ENCODE assay signal across 11 mouse cellular contexts in the genomic region with DNA sequence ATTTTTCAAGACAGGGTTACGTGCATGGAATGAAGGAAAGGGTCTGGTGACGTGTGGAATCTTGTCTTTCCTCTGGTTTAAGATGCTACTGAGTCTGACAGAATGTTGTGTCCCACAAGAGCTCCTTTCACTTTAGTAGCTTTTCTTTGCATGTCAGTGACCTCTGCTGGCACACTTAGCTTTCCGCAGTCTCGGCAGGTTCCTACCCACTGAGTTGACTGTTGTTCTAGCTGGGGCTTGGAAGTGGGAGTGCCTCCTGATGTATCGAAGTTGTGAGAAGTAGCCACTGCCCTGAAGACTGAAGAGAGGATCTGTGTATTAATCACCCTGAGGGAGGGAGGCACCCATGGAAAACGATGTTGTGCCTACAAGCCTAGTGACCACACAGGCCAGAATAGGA. TPM values are rescaled to one million over a fixed set of nuclear protein-coding genes. Genes with fewer than 3 reads are reported as not detected.
A peak's percentile ranks its signal among the peaks of the same experiment; 100 is the strongest.
DNase-seq lines count a peak whose midpoint lies in the region; ATAC-seq lines count a peak whose summit lies in the region.
"Had no signal": no experiment of that assay in that cellular context is flagged by ENCODE, and none has a peak within 500 bp of the region (broad histone marks: within the 10 kb centered on the region; RNA-seq: fewer than 3 reads in every experiment).

No protein-coding gene starts in this region.

- no peak overlapping the region for H3K9ac ChIP-seq in hindbrain, embryonic 12.5 days
- H3K9ac ChIP-seq: lung, embryonic 15.5 days had no signal

- no peaks in the 10 kb centered on the region for H3K4me1 ChIP-seq in hindbrain, embryonic 12.5 days
- H3K4me1 ChIP-seq: lung, embryonic 15.5 days had no signal

- no peak overlapping the region for H3K27ac ChIP-seq in hindbrain, embryonic 12.5 days
- H3K27ac ChIP-seq: lung, embryonic 15.5 days had no signal

- H3K36me3 ChIP-seq in hindbrain, embryonic 12.5 days, result no peaks in the 10 kb centered on the region
- H3K36me3 ChIP-seq: lung, embryonic 15.5 days had no signal

- 43% methylated on average over 6 of the region's 6 CpGs for WGBS in hindbrain, embryonic 12.5 days

- no peak for ATAC-seq in CD4-positive, CD25-positive, alpha-beta regulatory T cell, adult 4 months
- no peak for ATAC-seq in hindbrain, embryonic 12.5 days (ENCODE audit: low FRiP score)

- no peaks in the 10 kb centered on the region for H3K27me3 ChIP-seq in hindbrain, embryonic 12.5 days
- H3K27me3 ChIP-seq: lung, embryonic 15.5 days had no signal

- H3K9me3 ChIP-seq in hindbrain, embryonic 12.5 days (replicated peaks), result no peaks in the 10 kb centered on the region
- H3K9me3 ChIP-seq: lung, embryonic 15.5 days had no signal

- no peak overlapping the region for H3K4me2 ChIP-seq in hindbrain, embryonic 12.5 days (replicated peaks)
- H3K4me2 ChIP-seq: lung, embryonic 15.5 days had no signal

- no peak overlapping the region for H3K4me3 ChIP-seq in hindbrain, embryonic 12.5 days
- H3K4me3 ChIP-seq: lung, embryonic 15.5 days had no signal

- DNase-seq in CD4-positive, CD25-positive, alpha-beta regulatory T cell, adult 2 months (ENCODE audit: low read depth, low spot score), result peak; percentile 2
- peak; percentile 30 to 34 for DNase-seq in layer of hippocampus, postnatal 10 days (ENCODE audit: low spot score in 2 of 2)
- DNase-seq in layer of hippocampus, postnatal 36 days, result no peak
- DNase-seq in adipocyte (ENCODE audit: low spot score), result peak; percentile 21
- DNase-seq in kidney, postnatal 14 days, result peak; percentile 48
- peak; percentile 67 for DNase-seq in testis, postnatal 10 days (ENCODE audit: low spot score)

RNA-seq across cellular contexts. Expression of a gene that starts 11.7 kb away (rescaled TPM):
- under 1 TPM in 1 of 2 experiments, not detected in 1; 0.08 TPM for polyA plus RNA-seq in CD4-positive, CD25-positive, alpha-beta regulatory T cell, adult 4 months (2017; shearing (Covaris generic))
- 1 to 10 TPM; 5.7 to 6.1 TPM for total RNA-seq in layer of hippocampus, postnatal 10 days (2021)
- total RNA-seq in layer of hippocampus, postnatal 36 days (2021), result 10 to 100 TPM; 26.5 to 31.6 TPM
- 0.17 and 0.74 TPM in 2 replicates for polyA plus RNA-seq in hindbrain, embryonic 12.5 days (2016; fragmentation: Nextera tagmentation; extraction: Ambion mirVana)

RNA-seq across cellular contexts. Expression of a gene that starts 29.8 kb away (rescaled TPM):
- not detected for polyA plus RNA-seq in CD4-positive, CD25-positive, alpha-beta regulatory T cell, adult 4 months (2017; shearing (Covaris generic))
- total RNA-seq in layer of hippocampus, postnatal 10 days (2021), result not detected
- total RNA-seq in layer of hippocampus, postnatal 36 days (2021), result under 1 TPM in 1 of 2 experiments, not detected in 1; 0.25 TPM
- polyA plus RNA-seq in hindbrain, embryonic 12.5 days (2016; fragmentation: Nextera tagmentation; extraction: Ambion mirVana), result not detected in 2 replicates
- polyA plus RNA-seq: heart, embryonic 14.5 days; spleen, adult 2 months had no signal

RNA-seq across cellular contexts. Expression of a gene that starts 30.1 kb away (rescaled TPM):
- polyA plus RNA-seq in CD4-positive, CD25-positive, alpha-beta regulatory T cell, adult 4 months (2017; shearing (Covaris generic)), result not detected
- not detected for total RNA-seq in layer of hippocampus, postnatal 10 days (2021)
- total RNA-seq in layer of hippocampus, postnatal 36 days (2021), result not detected
- polyA plus RNA-seq in hindbrain, embryonic 12.5 days (2016; fragmentation: Nextera tagmentation; extraction: Ambion mirVana), result not detected in 2 replicates
- polyA plus RNA-seq: heart, embryonic 14.5 days; spleen, adult 2 months had no signal

Comparison
In these comparisons a context has a peak if more than half of its experiments do, and no peak if none do; other contexts are left out.
1. DNase-seq: peak in CD4-positive, CD25-positive, alpha-beta regulatory T cell, adult 2 months (single experiment), layer of hippocampus, postnatal 10 days (2 of 2), adipocyte (single experiment), kidney, postnatal 14 days (single experiment) and testis, postnatal 10 days (single experiment); none in layer of hippocampus, postnatal 36 days (0 of 2).